Mouse (Mus musculus) forebrain, embryonic 13.5 days (tissue): Measurements from ENCODE around the gene Amdhd2. TPM values are rescaled to one million over a fixed set of nuclear protein-coding genes. Genes with fewer than 3 reads are reported as not detected.

Experiments used
- ATAC-seq: fragments of 200-750 bp; cut with Nextera tagmentation; 2 replicates; pipeline ENCODE4 v1.8.0; 2017
- H3K27ac ChIP-seq: fragments of 300-500 bp; sonication (generic); 2 replicates; pipeline ENCODE4 v1.5.1; 2015; ENCODE audit warnings: inconsistent platforms, mild to moderate bottlenecking, moderate library complexity
- H3K27me3 ChIP-seq: fragments of 300-500 bp; sonication (generic); 2 replicates; pipeline ENCODE4 v1.6.1; 2015; ENCODE audit warnings: mild to moderate bottlenecking, inconsistent platforms
- H3K36me3 ChIP-seq: fragments of 300-500 bp; sonication (generic); 2 replicates; pipeline ENCODE4 v1.6.1; 2015; ENCODE audit warnings: mild to moderate bottlenecking, inconsistent platforms; ENCODE audit not compliant: poor library complexity, severe bottlenecking
- H3K4me1 ChIP-seq: fragments of 300-500 bp; sonication (generic); 2 replicates; pipeline ENCODE4 v1.6.1; 2015; ENCODE audit warnings: inconsistent platforms
- H3K4me2 ChIP-seq: fragments of 300-500 bp; sonication (generic); 2 replicates; pipeline ENCODE4 v1.6.1; 2015; ENCODE audit warnings: inconsistent platforms, mild to moderate bottlenecking, moderate library complexity
- H3K4me3 ChIP-seq: fragments of 300-500 bp; sonication (generic); 2 replicates; pipeline ENCODE4 v1.5.1; 2015; ENCODE audit warnings: mild to moderate bottlenecking, inconsistent platforms
- H3K9ac ChIP-seq: fragments of 300-500 bp; sonication (generic); 2 replicates; pipeline ENCODE4 v1.6.1; 2015; ENCODE audit warnings: mild to moderate bottlenecking, inconsistent platforms
- H3K9me3 ChIP-seq: fragments of 300-500 bp; sonication (generic); replicated peaks from 2 replicates; pipeline ENCODE4 v1.6.1; 2016; ENCODE audit warnings: inconsistent platforms
- WGBS: fragments of 180-500 bp; shearing (Covaris S2); methylation state at CpG from one replicate; pipeline ENCODE4 v1.1.7; 2015; 5-methylcytosine and 5-hydroxymethylcytosine counted together
- polyA plus RNA-seq: library from polyadenylated mRNA; unstranded; fragments of >200 nt; fragmentation: Nextera tagmentation; extraction: Ambion mirVana; gene quantifications from 2 replicates; pipeline ENCODE4 v1.2.1, GENCODE M21; 2015

Amdhd2 gene
- polyA plus RNA-seq, 1 experiment from 2014 or later, result 30.1 TPM

GRCm38 (mm10) chr17:24167891-24168505 lies 4.4 kb upstream of the Amdhd2 start:
- 60% methylated on average over 7 of the region's 7 CpGs for WGBS
- ATAC-seq, result no peak
- Histone ChIP-seq H3K4me3 (peak overlapping the region; percentile 91), H3K27me3 (no peaks in the 10 kb centered on the region), H3K27ac (peak overlapping the region; percentile 97), H3K4me1 (peaks cover 28% of the 10 kb centered on the region), H3K9ac (peak overlapping the region; percentile 91), H3K9me3 (no peaks in the 10 kb centered on the region), H3K4me2 (peak overlapping the region; percentile 93), H3K36me3 (peaks cover 30% of the 10 kb centered on the region)

DNA sequence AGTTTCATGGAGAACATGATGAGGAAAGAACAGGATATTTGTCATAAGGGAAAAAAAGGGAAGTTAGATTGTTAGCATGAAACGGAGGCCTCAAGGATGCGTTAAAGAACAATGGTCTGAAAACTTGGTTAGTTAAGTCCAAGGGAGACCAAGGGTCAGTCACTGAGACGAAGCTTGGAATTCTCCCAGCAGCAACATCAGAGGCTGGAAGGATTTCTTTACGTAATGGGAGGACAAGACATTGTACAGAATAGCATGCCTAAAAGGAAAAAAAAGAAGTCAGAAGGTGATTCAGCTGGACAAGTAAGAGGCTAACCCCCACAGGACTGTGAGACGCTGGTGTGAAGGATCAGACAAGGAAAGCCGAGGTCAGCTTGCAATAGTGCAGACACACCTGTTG lies 3.6 kb upstream of the Amdhd2 start:
- Histone ChIP-seq H3K9me3 (no peaks in the 10 kb centered on the region), H3K4me1 (peaks cover 35% of the 10 kb centered on the region), H3K4me3 (no peak overlapping the region), H3K36me3 (peaks cover 30% of the 10 kb centered on the region), H3K27me3 (no peaks in the 10 kb centered on the region), H3K27ac (no peak overlapping the region), H3K9ac (no peak overlapping the region), H3K4me2 (peak overlapping the region; percentile 93; the same call in 1 of the 2 replicates)
- ATAC-seq, result no peak
- WGBS, result 87% methylated on average over 6 of the region's 6 CpGs

GRCm38 (mm10) chr17:24164566-24165259 lies 1.1 kb upstream of the Amdhd2 start:
- no peak overlapping the region for H3K27ac ChIP-seq
- WGBS, result 82% methylated on average over 11 of the region's 11 CpGs
- peaks cover 29% of the 10 kb centered on the region for H3K4me1 ChIP-seq
- no peak overlapping the region for H3K4me2 ChIP-seq
- H3K27me3 ChIP-seq, result no peaks in the 10 kb centered on the region
- ATAC-seq, result no peak
- peaks cover 30% of the 10 kb centered on the region for H3K36me3 ChIP-seq
- no peak overlapping the region for H3K4me3 ChIP-seq
- H3K9me3 ChIP-seq, result no peaks in the 10 kb centered on the region
- H3K9ac ChIP-seq, result no peak overlapping the region

- Histone ChIP-seq H3K27ac (0 out of 2 replicates have a peak overlapping the region, but pooled peaks have one; percentile 80), H3K27me3 (no peaks in the 10 kb centered on the region), H3K9ac (peak overlapping the region; percentile 74), H3K4me2 (peak overlapping the region; percentile 84), H3K4me3 (peak overlapping the region; percentile 80), H3K9me3 (no peaks in the 10 kb centered on the region), H3K4me1 (peaks cover 21% of the 10 kb centered on the region), H3K36me3 (peaks cover 32% of the 10 kb centered on the region)
- peak; percentile 25 for ATAC-seq
- WGBS, result 28% methylated on average over 17 of the region's 17 CpGs
Measured at GRCm38 (mm10) chr17:24162584-24163175, 886 bp downstream of the Amdhd2 start.

DNA sequence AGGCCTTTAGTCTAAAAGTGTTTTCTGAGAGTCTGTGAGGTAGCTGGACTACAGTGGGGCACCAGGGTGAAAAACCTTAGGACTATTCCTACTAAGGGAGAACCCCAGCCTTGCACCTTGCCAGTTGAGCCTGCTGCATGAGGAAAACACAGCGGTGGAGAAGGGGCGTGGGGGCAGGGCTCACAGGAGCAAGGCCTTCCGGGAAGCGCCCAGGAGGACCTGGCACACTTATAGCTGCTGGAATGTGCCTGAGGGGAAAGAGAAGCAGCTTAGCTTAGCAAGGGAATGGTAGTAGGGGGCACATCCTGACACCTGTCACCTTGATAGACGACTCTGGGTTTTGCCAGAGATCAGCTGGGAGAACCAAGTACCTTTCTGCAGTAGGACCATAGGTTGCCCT lies 2.1 kb downstream of the Amdhd2 start:
- ATAC-seq, result no peak
- Histone ChIP-seq H3K27ac (no peak overlapping the region), H3K4me3 (no peak overlapping the region), H3K4me2 (no peak overlapping the region), H3K9me3 (no peaks in the 10 kb centered on the region), H3K27me3 (no peaks in the 10 kb centered on the region), H3K9ac (no peak overlapping the region), H3K4me1 (peaks cover 12% of the 10 kb centered on the region), H3K36me3 (peaks cover 25% of the 10 kb centered on the region)
- WGBS, result 89% methylated on average over 5 of the region's 5 CpGs

- ATAC-seq, result no peak
- no peak overlapping the region for H3K4me3 ChIP-seq
- no peaks in the 10 kb centered on the region for H3K9me3 ChIP-seq
- no peak overlapping the region for H3K4me2 ChIP-seq
- WGBS, result 99% methylated on average over 4 of the region's 4 CpGs
- no peaks in the 10 kb centered on the region for H3K27me3 ChIP-seq
- H3K4me1 ChIP-seq, result peaks cover 2% of the 10 kb centered on the region
- H3K36me3 ChIP-seq, result peaks cover 23% of the 10 kb centered on the region; the same call in 1 of the 2 replicates
- no peak overlapping the region for H3K27ac ChIP-seq
- H3K9ac ChIP-seq, result no peak overlapping the region
Measured at GRCm38 (mm10) chr17:24157526-24157925, 6.0 kb downstream of the Amdhd2 start.

GRCm38 (mm10) chr17:24157121-24157520 lies 6.4 kb downstream of the Amdhd2 start:
- no peak overlapping the region for H3K4me2 ChIP-seq
- no peak overlapping the region for H3K9ac ChIP-seq
- H3K4me3 ChIP-seq, result no peak overlapping the region
- no peak overlapping the region for H3K27ac ChIP-seq
- peaks cover 23% of the 10 kb centered on the region; the same call in 1 of the 2 replicates for H3K36me3 ChIP-seq
- 93% methylated on average over 6 of the region's 6 CpGs for WGBS
- H3K27me3 ChIP-seq, result no peaks in the 10 kb centered on the region
- peaks cover 3% of the 10 kb centered on the region; the same call in 1 of the 2 replicates for H3K4me1 ChIP-seq
- no peak for ATAC-seq
- H3K9me3 ChIP-seq, result no peaks in the 10 kb centered on the region

DNA sequence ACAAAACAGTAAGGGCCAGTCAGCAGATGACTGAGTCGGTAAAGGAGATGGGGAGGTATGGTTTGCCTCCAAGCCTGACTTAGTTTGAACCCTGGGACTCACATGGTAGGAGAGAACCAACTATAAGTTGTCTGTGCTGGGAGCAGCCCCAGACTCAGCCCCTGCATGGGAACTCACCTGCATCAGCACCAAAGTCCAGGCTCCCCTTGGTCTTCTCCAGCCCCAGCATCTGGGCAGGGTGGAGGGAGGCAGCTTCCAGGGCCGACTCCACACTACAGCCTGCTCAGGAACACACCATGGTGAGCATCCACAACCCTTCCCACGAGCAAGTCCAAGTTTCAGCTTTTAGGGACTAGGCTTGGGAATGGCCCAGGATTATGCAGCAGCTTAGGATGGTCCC lies 7.2 kb downstream of the Amdhd2 start:
- no peak overlapping the region for H3K4me3 ChIP-seq
- H3K9me3 ChIP-seq, result no peaks in the 10 kb centered on the region
- H3K27ac ChIP-seq, result no peak overlapping the region
- no peak overlapping the region for H3K9ac ChIP-seq
- no peak overlapping the region for H3K4me2 ChIP-seq
- peaks cover 8% of the 10 kb centered on the region for H3K4me1 ChIP-seq
- peaks cover 23% of the 10 kb centered on the region; the same call in 1 of the 2 replicates for H3K36me3 ChIP-seq
- no peaks in the 10 kb centered on the region for H3K27me3 ChIP-seq
- no peak for ATAC-seq
- 90% methylated on average over 3 of the region's 3 CpGs for WGBS

GRCm38 (mm10) chr17:24155742-24156141 lies 7.8 kb downstream of the Amdhd2 start:
- peaks cover 8% of the 10 kb centered on the region for H3K4me1 ChIP-seq

GRCm38 (mm10) chr17:24154463-24154862 lies 9.1 kb downstream of the Amdhd2 start:
- no peaks in the 10 kb centered on the region for H3K27me3 ChIP-seq
- peaks cover 8% of the 10 kb centered on the region for H3K4me1 ChIP-seq
- no peak overlapping the region for H3K4me2 ChIP-seq
- H3K9ac ChIP-seq, result no peak overlapping the region
- WGBS, result 80% methylated on average over 3 of the region's 3 CpGs
- no peak for ATAC-seq
- no peak overlapping the region for H3K27ac ChIP-seq
- H3K4me3 ChIP-seq, result no peak overlapping the region
- peaks cover 23% of the 10 kb centered on the region; the same call in 1 of the 2 replicates for H3K36me3 ChIP-seq
- H3K9me3 ChIP-seq, result no peaks in the 10 kb centered on the region

More at GRCm38 (mm10) chr17:24155742-24156141, 7.8 kb downstream of the Amdhd2 start:
- Histone ChIP-seq H3K27me3 (no peaks in the 10 kb centered on the region), H3K9ac (no peak overlapping the region; the same call in 1 of the 2 replicates), H3K36me3 (peaks cover 23% of the 10 kb centered on the region; the same call in 1 of the 2 replicates), H3K9me3 (no peaks in the 10 kb centered on the region), H3K4me3 (no peak overlapping the region), H3K27ac (no peak overlapping the region), H3K4me2 (no peak overlapping the region)
- no peak for ATAC-seq
- 90% methylated on average over 9 of the region's 9 CpGs for WGBS

DNA sequence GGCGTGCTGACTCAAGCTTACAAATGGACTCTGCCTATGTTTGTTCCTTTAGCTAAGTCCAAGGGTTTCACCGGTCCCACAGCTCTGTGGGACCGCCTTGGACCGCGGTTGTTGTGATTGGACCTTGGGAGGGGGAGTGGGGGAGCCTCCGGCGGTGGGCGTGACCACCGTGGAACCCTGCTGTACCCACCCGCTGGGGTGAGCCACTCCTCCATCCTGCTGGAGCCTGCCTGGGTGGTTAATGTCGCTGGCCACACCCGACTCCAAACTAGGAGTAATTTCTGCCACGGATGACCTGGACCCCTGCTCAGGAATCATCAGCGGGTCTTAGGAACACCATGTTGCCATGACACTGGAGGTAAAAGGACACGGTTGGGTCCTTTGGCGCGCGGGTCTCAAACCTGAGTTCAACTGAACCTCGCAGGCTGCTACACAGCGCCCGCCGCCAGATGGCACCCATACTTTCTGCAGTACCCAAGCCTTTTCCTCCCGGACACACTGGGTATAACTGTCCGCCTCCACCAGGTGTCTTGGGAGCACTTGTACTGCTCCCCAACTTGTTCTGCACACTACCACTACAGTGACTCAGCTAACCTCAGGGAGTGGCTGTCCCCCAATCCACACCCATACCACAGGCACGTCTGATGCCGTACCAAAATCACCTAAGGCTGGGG lies 11.5 kb downstream of the Amdhd2 start:
- peak; percentile 90 for ATAC-seq

More for the DNA sequence above, 11.5 kb downstream of the Amdhd2 start:
- WGBS, result under 1% methylated on average over 26 of the region's 26 CpGs
- Histone ChIP-seq H3K27me3 (no peaks in the 10 kb centered on the region), H3K9me3 (no peaks in the 10 kb centered on the region), H3K27ac (no peak overlapping the region), H3K4me2 (peak overlapping the region; percentile 66), H3K4me1 (peaks cover 8% of the 10 kb centered on the region), H3K9ac (peak overlapping the region; percentile 55), H3K36me3 (peaks cover 14% of the 10 kb centered on the region; the same call in 1 of the 2 replicates), H3K4me3 (peak overlapping the region; percentile 32)
